Mouse (Mus musculus): ENCODE measurements at regions not wholly inside any gene's neighbourhood (a gene's known extent, or its start where the extent isn't known, plus 50 kb on each side); places are given as distances from the start of the nearest gene placed in this dataset.

DNA sequence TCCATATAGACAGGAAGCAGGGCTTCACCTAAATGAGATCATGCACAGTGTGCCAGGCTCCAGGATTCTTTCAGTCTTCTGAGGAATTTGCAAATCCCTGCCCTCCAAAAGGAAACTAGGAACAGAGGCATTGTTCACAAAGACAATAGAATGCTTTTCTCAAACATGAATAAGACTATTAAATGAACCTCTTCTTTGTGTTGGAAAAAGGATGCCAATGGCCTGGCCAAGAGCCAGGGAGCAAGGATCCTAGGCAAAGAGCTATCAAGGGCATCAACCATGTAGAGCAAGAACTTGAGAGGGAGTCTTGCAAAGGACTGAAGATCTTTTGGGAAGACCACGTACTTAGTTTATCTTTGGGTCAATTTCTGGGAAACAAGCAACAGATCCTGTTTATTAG, 415.4 kb downstream of the Mtx2 start:
- DNase-seq (ENCODE audit: low spot score): no peak

DNA sequence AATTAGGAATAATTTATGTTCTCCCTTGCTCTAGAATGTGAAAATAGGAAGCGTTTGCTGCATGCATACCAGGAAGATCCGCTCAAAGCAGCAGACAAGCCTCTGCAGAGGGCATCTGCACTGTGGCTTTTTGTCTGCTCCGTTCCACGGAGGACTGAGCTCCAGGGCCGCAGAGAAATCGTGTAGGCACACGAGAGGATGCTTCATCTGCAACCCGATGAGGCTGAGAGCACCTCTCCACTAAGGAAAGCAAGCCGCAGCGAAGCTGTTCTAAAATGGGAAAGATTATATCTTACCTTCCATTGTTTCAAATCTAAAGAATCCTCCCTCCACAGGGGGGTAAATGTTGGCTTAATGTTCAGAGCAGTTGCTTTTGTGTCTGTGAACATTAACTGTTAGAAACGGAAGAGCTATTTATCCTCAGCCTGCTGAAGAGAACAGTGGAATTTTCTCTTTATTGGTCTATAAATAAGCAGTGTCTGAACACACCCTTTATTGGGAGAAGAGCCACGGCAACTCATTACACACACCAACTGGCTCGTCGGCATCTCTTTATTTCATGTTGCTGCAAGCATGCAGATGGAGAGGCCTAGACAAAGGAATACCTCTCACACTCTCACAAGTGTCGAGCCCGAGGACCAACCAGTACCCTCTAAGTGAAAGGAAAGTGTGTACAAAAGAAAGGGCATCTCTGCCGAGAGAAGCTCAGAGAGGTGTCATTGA, 414.6 kb upstream of the Hnrnpa3 start:
- no peak for DNase-seq (ENCODE audit: low spot score)

DNA sequence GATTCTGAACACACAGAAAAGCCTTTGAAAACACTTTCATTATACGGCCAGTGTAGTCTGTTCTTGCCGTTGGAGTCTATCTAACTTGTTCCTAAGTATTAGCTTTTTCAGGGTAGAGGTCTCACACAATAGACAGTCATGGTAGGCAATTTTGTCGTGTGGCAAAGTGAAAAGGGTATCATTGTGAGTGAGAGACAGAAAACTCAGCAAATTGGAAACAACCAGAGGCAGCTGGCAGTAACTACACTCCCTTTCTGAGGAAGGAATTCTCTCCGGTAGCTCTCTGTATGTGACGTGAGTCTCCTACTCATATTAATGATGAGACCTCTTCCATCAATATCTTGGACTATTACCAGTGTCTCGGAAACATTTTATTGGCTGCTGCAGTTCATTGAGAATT, 413.8 kb upstream of the Hnrnpa3 start:
- no peak for DNase-seq (ENCODE audit: low spot score)

DNA sequence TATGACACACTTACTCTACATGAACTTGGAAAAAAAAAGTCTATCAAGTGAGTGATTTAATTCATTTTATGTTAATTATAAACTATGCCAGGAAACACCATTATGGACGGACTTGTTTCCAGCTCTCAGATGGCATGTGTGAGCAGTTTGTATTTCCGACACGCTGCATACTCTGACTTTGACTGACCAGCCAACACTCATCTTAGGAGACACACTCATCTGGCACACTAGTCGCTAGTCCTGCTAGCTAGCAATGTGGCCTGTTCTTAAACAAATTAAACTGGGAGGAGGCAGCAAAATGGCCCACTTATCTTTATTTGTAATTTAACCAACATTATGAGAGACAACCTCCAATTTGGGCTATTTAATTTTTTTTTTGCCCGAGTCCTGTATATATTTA, 413.4 kb upstream of the Hnrnpa3 start:
- DNase-seq (ENCODE audit: low spot score): no peak

DNA sequence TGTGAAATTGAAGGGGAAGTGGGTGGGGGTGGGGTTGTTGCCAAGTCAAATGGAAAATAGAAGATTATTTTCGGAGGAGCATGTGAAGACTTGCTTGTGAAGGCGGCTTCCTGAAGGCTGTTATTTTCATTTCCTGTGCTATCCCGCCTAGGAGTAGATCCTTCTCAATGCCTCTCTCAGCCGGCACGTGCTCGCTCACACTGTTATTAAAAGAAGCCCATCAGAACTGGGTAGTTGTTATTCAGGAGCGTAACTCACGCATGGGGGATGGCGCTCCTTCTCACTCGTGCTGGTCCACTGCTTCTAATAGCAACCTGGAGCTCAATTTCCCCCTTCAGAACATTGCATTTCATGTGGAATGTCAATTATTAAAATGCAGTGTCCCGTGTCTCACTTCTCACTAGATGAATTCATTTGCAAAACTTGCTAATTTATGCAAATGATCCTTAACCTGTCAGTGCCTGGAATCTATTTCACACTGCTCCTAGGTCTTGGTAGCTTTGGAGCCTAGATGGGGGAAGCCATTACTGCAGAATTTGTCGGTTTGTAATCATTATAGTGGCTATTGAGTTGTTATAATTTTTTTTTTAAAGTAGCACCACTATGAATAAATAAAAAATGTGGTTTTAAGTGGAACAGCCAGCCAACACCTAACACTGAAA, 412.8 kb upstream of the Hnrnpa3 start:
- no peak for DNase-seq (ENCODE audit: low spot score)

DNA sequence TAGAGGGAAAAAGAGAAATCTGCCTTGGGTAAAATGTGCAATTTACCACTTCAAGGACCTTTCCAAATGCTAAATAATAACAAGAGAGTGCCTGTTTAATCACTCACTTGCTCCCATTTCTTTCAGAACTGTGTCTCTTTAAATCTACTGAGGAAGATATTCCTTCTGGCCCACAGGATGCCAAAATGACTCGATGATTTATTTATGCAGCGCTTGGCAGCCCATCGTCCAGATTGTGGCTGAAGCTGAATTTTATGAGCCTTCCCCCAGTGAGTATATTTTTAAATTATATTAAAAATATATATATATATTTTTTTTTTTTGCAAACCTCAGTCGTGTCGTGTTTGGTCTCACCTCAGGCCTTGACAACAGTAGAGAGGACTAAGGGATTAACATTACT, 410.8 kb upstream of the Hnrnpa3 start:
- DNase-seq (ENCODE audit: low spot score): no peak

DNA sequence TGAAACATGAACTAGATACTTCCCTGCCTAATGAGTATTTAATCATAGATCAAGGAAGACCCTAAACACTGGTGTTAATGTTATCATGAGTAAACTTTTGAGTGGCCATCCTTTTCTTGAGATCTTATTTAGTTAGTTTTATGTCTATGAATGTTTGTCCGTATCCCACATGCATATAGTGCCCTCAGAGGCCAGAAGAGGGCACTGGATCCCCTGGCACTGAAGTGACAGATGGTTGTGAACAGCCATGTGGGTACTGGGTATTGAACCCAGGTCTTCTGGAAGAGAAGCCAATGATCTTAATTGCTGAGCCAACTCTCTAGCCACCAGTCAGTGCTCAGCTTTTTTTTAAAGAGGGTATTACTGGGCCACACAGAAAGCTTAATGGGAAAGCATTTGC, 408.6 kb upstream of the Hnrnpa3 start:
- DNase-seq (ENCODE audit: low spot score): no peak

DNA sequence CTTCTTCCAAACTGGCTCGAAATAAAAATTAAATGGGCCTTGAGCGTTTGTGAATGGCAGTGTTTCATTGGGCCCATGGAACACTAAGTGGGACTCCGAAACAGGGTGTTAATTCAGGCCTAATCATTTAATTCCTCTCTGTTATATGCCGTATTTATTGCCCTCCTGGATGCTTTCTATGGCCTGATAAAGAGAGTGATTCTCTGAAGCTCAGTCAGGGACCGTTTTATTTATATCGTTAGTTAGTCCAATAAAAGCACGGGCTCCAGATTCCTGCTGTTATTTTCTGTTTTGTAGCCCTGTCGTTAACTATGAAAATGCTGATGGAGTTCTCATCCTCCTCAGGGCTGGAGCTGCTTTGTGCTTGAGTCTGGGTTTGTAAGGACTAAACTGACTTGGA, 406.2 kb upstream of the Hnrnpa3 start:
- DNase-seq (ENCODE audit: low spot score): no peak

DNA sequence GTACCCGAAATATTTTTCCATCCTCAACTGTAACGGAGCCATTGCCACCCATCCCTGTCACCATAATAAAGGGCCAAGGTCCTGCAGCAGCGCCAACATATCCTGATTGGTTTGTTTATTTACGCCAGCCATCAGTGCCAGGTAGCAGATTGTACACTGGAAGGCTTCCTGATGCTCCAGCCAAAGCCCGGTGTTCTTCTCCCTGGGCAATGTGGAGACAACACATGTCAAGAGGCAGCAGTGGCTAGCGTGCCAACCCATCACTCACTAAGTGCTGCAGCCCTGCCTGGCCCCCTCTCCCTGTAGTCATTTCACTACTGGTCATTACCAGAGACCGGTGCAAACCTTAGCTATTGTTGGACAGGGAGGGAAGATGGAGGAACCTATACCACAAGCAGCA, 393.8 kb upstream of the Hnrnpa3 start:
- DNase-seq (ENCODE audit: low spot score): no peak

DNA sequence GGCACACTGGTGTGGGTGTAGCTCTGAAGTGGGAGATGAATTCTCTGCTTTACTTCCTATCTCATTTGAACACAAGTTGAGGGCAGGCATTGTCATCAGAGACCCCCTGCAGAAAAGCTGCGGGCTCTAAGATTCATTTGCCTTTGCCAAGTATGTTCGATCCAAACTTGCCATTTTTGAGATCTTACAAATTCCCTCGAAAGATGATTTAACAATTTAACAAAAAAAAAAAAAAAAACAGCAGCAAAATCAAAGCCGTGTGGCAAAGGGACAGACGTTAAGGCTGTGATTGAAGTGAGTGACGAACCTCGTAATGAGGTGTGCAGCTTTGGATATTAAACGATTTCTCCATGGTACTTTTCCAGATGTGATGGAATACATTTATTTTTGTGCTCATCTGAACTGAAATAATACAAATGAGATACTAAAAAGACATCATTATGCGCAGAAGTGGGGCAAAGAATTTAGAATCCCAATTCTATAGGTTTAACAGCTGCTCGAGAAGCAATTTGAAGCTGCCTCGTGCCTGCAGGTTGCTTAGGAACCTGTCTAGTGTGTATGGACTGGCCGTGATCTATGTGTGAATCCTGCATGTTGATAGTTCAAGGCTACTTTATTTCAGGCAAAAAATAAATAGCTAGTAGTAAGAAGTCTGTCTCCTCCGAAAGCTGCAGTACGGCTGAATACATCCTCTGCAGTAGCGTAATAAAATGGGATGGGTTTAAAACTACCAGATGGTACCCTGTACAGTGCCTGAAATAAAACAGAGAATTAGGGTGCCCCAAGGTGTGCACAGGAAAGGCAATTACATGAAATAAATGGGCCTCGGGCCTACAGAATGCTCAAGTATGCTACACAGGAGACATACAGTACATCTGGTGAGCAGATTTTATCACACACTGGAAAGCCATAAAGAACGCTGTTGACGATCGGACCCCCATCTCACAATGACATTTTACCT, 393.0 kb upstream of the Hnrnpa3 start:
- DNase-seq (ENCODE audit: low spot score): no peak

DNA sequence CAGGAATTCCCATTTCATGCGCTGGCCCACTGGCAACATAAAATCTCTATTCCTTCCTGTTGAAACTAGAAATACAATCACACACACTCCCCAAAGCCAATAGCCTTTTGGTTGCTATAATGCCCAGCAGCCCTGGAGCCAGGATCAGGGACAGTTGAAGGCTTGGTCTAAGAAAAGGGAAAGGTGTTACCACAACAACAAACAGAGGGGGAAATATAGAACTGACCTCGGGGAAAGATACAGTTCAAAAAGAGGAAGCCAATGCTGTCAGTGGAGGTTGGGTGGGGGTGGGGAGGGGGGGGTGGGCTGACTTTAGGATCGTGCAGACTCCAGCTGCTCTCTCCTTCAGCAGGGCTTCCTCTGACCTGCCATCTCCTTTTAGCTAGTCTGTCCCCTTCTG, 391.1 kb upstream of the Hnrnpa3 start:
- DNase-seq (ENCODE audit: low spot score): no peak

DNA sequence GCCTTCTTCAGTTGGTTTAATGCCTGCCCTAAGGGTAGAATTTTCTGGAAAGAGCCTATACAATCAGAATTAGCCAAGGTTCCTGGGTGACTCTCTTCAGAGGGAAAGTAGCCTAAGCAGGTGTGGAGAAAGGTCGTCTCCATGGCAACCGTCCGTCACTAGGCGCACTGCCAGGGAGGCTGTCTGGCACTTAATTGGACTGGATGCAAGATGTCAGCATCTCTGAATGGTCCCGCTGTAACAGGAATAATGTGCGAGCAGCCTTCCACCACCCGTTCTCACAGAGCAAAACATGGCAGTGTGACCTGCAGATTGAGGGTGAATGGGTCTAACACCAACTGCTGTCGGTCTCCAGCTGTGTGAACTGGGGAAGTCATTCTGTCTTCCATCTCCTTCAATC, 389.6 kb upstream of the Hnrnpa3 start:
- DNase-seq (ENCODE audit: low spot score): peak; percentile 45

DNA sequence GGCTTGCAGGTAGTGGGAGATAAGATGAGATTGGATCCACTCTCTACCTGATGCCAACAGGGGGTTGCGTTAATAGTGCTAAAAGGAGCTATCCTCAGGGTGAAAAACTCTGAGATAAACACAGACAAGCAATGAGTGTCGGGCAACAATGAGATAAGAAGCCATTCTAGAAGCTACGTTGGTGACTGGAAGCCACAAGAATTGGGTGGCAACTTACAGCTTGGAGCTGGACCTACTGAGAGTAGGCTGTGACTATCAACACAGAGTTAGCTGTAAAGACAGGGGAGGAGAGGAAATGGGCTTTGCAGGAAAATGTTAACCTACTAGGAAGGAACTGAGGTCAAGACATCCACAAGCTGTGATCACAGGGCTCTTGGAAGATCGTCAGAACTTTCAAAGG, 388.9 kb upstream of the Hnrnpa3 start:
- DNase-seq (ENCODE audit: low spot score): no peak

DNA sequence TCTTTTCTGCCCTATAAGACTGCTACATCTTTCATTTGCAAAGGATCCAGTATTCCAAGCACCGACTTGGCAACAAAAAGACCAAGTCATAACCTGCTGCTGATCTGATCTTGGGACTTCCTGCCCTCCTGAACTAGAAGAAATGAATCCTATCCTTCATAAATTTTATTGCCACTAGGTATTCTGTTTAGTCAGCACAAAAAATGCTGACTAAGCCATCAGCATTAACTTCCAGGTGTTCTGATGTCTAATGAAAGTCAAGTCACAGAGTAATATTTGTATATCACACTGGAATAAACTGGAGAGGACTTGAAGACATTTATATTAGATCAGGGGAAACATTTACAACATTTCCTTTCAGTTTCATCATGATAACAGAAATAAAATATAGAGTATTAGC, 371.2 kb upstream of the Hnrnpa3 start:
- no peak for DNase-seq (ENCODE audit: low spot score)

DNA sequence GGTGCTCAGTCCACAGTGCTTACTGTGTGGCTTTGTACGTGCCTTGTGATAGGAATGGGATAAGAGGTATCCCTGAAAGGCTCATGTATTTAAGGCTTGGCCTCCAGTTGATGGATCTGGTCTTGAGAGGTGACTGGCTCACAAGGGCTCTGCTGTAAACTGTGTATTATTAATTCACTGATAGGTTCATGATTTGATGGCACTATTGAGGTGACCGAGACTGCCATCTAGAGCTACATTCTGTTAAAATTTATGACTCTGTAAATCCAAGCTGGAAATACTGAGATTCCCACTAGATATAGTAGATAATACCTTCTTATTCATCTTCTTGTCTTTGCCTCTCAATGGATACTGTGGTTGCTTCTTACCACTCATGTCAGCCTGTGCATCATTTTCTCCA, 367.4 kb upstream of the Hnrnpa3 start:
- no peak for DNase-seq (ENCODE audit: low spot score)

DNA sequence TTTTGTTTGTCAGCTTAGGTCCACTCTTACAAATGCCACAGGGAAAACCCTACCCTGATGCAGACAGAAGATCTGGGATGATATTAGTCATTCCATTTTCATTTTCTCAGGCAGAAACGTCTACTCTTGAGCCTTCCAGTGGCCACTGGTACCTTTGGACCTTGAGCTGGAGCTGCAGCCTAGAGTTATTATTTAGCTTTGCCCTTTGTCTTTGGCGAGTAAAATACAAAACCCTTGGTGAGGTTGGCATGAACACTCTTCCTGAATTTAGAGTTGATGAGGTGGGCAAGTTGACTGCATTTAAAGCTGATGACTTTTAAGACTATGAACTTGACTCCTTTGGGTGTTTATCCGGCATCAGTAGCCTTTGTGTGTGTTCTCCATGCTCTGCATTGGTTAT, 352.2 kb upstream of the Hnrnpa3 start:
- no peak for DNase-seq (ENCODE audit: low spot score)

DNA sequence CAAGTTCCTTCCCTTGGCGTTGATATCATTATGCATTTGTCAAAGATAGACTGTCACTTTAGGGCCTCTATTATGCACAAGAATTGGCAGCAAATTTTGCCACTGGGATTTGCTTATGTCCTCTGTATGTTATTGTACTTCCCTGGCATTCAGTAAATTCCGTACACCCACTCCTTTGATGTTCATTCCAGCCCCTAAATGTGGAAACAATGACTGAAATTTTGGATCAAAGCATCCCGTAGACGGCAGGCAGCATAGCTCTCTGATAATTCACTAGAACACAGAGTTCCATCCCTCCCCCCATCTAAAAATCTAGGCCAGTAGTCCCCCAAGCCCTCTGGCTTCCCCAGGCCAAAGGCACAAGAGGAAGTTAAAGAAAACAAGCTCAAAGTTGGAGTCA, 347.9 kb upstream of the Hnrnpa3 start:
- DNase-seq (ENCODE audit: low spot score): no peak

DNA sequence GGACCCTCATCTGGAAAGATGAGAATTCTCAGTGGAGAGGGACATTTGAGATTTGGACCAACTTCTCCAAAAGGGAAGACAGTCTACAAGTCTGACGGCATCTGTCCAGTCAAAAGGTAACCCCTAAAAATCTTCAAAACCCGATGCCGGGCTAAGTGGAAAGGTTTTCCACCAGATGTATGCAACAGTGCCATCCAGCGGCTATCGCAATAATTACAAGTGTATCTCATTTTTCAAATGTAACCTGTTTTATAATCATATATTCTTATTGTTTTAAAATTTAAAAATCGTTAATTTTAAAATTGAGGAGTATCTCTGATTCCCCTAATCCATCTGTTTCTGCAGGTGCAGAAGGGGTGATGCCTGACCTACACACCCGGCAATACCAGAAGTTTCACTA, 346.8 kb upstream of the Hnrnpa3 start:
- DNase-seq (ENCODE audit: low spot score): peak; percentile 76

DNA sequence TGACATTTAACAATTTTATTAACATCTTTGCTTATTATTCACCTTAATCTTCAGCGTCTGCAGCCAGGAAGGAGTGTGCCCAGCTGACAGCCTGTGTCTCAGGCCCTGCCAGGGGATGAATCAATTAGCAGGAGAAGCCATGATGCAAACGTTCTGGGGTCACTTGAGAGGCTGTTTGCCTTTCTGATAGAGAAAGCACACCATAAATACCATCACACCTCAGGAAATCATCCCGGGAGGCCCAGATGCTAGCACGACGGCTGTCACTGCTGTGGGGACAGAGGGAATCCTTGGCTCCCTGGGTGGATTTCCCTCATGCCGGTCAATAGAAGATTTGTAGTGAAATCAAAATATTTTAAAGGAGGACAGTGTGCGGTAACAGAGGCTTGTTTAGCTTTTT, 343.7 kb upstream of the Hnrnpa3 start:
- no peak for DNase-seq (ENCODE audit: low spot score)

DNA sequence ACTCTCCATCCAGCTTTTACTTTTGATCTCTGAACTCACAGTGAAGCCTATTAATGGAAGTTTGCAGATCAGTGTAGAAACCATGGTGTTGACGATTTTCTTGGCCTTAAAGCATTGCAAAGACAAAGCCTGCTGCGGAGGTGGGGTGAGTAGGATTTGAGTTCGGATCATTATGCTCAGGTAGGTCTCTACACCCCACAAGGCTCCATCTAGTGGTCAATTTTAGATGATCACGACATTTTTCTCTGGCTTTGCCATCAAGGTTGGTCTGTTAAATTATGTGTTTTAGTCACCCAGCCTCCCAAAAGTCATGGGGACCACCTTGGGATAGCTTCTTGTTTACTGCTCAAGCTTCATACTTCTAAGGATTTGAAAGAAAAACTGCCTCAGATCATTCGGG, 340.9 kb upstream of the Hnrnpa3 start:
- DNase-seq (ENCODE audit: low spot score): no peak

DNA sequence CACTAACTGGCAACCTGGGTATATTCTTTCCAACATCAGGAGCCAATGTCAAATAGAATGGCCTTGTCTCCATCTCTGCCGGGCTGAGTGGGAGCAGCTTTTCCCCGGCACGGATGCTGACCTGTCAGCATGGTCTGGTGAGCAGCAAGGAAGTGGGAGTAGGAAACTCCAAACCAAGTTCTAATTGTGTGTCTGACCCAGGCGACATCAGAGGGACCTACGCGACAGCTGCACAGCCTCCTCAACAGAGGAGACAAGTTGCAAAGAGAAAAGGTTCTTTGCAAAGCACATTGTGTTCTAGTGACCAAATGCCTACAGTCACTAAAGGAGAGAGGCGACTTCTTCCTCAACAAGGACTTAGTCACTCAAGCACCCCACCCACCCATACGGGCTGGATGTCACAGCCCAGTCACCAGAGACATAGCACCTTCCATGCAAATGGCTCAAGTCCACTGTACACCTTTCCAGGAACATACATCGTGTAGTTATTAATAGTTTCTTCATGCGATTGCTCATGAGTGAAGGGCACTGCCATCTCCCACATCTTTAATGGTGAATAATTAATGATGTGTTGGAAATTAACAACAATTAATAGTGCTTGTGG, 334.8 kb upstream of the Hnrnpa3 start:
- no peak for DNase-seq (ENCODE audit: low spot score)

DNA sequence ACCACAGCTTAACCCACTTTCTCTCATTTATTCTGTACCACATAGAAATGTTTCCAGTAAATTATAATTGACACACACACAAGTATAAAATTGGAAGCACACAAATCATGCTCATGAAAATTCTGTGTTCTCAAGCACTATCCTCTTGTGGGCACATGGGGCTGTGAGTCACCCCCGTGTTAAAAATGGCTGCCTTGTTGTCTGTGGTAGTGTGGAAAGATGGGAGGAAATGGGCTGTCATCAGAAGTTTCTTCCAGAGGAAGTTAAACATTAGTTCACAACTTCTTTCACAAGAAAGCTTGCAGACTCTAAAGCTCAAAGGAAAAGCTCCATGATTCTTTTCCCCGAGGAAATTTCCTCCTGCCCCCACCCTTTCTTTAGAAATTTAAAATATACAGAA, 329.5 kb upstream of the Hnrnpa3 start:
- no peak for DNase-seq (ENCODE audit: low spot score)

DNA sequence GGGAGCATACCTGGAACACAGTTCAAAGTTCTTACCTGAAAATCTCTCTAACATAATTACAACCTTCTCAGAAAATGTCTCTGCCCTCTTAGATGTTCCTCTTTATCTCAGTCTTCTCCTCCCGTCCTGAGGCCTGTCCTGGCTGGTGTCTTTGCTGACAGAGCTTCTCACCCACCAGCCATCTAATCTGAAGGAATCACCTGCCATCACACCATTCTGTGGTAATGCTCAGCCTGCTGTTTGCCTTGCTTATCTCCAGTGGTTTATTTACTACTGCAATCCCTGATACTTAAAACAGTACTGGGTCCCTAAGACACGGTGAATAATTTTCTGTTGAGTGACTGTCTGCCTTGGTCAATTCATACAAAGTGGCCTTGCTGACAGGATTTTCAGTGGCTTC, 317.8 kb upstream of the Hnrnpa3 start:
- DNase-seq (ENCODE audit: low spot score): no peak

Measured in testis, postnatal 10 days (tissue).